Mouse (Mus musculus) brain, embryonic 18.5 days (tissue): Measurements from ENCODE around the gene Trnau1ap.
"Not testable (repeated sequence)": the region's sequence is repeated elsewhere in the genome, so short reads cannot be mapped to it uniquely, and the experiment has no call there.

Experiments
- DNase-seq: peaks from one replicate; pipeline ENCODE4 v3.0.0-alpha.2; 2012; ENCODE audit warnings: low read depth, low spot score

The Trnau1ap gene

DNA sequence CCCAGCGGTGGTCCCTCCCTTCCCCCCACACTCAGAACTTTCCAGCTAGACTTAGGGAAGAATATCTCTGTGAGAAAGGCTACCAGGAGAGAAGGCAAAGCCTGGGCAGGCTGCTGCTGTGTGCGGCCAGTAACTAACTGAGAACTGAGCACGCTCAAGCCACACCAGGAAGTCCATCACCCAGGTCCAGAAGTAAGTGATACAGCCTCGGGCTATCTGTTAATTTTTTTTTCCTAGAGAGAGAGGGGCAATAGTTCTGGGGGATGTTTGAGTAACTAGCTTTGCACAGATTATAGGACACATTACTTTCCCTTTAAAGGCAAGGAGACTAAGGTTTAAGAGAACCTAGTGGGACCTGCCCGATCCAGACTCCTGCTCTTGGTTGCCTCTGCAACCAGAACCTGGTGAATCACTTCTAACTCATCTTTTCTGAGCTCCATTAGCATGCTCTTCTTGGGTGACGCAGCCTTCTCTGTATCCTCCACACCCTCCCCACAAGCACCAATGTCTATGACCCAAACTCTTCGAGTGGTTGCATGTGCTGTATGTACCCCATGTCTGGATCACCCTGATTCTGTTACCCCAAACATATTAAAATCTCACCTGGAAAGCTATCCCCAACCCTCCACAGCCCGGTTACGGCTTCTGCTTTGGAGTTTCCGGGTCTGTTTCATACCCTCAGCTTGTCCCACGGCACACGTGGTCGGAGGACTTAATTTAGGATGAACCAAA, 15.2 kb upstream of the Trnau1ap start:
- DNase-seq = no peak

DNA sequence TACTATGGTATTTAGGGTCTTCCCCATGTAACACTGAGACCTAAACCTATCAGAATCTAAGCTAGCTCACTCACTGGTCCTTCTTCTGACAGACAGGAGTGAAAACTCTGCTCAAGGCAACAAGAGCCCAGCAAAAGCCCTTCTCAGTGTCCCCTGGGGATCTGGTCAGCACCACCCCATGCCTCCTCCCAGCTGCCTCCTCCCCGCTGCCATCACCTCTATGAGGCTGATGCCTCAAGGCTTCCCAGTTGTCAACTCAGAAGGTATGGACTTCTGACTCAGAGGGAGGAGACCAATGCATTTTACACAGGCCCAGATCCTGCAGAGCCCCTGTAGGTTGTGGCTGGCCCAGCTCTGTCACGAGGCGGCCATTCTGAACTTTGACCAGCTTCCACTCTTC, 12.1 kb upstream of the Trnau1ap start:
- no peak for DNase-seq

- DNase-seq = no peak
These were observed 9.6 kb upstream of the Trnau1ap start for GRCm38 (mm10) chr4:132338943-132339342.

DNA sequence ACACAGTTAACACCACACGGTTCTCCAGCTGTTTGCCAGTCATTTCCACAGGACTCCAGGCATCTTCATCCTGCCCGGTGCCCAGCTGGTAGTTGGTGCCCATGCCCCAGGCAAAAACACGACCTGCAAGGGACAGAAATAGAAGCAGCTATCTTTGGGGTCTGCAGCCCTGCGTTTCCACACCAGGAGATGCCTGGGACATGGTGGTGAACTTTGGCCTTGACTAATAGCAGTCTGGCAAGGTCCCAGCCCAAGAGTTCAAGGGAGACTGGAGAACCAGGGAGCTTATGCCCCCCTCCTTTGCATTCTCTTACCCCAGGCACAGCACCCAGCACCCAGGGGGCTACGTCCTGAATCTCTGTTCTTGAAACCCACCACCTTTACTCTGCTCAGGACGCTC, 3.5 kb upstream of the Trnau1ap start:
- DNase-seq = no peak

- DNase-seq = no peak
These were observed 2.6 kb upstream of the Trnau1ap start for GRCm38 (mm10) chr4:132331960-132332359.

GRCm38 (mm10) chr4:132329835-132330354, 557 bp upstream of the Trnau1ap start:
- no peak for DNase-seq

GRCm38 (mm10) chr4:132328391-132328982, 851 bp downstream of the Trnau1ap start:
- no peak for DNase-seq

DNA sequence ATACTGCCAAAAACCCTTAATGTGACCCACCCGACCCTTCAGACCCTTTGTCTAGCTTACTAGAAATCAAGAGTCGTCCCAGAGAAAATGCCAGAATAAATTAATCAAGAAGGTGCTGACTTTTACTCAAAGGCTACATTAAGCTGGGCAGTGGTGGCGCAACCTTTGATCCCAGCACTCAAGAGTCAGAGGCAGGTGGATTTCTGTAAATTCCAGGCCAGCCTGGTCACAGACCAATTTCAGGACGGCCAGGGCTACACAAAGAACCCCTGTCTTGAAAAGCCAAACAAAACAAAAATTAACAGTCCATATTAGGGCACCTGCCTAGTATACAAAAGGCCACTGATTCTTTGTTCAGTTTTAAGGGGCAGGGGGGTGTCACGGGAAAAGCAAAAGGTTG, 2.9 kb downstream of the Trnau1ap start:
- no peak for DNase-seq

DNA sequence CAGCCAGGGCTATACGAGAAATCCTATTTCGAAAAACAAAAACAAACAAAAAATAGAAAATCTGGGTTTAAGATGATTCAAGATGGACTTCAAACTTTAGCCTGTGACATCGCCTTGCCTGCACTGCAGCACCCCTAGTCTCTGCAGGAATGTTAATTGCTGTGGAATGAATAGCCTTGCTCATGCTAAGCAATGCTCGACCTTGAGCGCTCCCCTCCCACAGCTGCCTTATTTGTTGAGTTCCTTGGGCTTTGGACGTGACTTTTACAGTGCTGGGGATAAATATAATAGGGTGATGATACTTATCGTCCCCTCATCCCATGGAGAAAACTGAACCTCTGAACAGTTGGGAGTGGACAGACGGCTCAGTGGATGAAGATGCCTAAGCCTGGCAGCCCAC, 13.6 kb downstream of the Trnau1ap start:
- DNase-seq = no peak

- no peak for DNase-seq
These were observed 16.7 kb downstream of the Trnau1ap start for GRCm38 (mm10) chr4:132312627-132313026.

DNA sequence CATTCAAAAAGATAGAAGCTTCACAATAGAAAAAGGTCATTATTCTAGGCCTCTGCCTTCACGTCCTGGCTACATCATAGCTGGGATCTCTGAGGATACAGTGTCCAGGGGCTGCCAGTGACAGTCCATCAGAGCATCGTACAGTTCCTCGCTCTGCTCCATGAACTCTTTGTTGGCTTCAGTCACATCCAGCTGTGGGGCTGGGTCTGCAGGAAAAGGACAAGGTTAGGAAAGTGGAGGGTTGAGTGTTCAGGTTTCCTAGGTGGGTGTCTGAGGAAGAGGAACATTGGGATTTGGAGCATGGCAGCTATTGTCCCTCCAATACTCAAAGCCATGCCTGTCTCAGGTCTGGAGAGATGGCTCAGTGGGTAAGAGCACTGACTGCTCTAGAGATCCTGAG, 17.5 kb downstream of the Trnau1ap start:
- no peak for DNase-seq

DNA sequence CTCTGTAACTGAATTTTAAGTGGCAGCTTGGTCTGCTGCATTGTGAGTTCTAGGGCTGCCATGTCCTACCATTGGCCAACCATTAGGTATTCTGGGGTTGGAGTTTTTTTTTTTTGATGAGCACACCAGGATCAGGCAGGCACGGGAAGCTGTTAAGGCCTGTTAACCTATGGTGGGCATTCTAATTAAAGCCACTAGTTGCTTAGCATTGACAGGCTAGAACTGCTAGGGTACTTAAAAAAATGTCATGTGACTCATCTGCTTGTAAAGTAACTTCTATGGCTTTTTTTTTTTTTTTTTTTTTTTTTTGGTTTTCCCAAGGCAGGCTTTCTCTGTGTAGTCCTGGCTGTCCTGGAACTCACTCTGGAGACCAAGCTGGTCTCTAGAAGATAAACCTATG, 18.1 kb downstream of the Trnau1ap start:
- no peak for DNase-seq

- DNase-seq = no peak
These were observed 19.4 kb downstream of the Trnau1ap start for GRCm38 (mm10) chr4:132309849-132310472.

DNA sequence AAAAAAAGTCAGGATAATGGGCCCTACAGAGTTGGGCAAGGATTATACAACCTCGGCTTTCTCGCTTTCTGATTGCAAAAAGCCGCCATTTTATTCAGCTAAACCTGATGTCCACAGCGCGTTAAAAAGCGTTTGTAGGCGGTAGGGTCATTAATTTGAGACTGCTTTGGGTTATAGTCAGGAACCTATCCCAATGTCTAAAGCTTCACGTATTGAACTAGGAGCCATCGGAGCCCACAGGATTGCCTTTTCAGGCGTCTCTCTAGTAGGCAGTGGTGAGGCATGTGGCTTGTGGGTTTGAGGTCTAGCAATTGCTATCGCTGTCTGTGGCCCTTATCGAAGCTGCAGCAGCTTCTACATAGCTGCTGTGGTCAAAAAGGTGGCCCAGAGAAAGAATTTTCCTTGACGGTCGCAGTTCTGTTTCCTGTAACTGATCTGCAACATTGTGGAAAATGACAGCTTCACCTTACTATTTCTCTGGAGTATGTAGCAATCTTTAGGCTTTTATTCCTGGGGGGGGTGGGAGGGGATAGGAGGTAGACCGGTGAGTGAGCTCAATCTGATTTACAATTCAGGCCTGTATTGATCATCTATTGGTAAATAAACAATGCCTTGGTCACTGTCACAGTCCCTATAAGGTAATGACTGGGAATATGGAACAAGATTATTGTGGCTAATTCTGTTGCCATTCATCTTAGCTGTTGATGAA, 20.0 kb downstream of the Trnau1ap start:
- no peak for DNase-seq

- peak; percentile 89 for DNase-seq
These were observed 20.8 kb downstream of the Trnau1ap start for GRCm38 (mm10) chr4:132308437-132309139.

GRCm38 (mm10) chr4:132306004-132306403, 23.3 kb downstream of the Trnau1ap start:
- DNase-seq = no peak

DNA sequence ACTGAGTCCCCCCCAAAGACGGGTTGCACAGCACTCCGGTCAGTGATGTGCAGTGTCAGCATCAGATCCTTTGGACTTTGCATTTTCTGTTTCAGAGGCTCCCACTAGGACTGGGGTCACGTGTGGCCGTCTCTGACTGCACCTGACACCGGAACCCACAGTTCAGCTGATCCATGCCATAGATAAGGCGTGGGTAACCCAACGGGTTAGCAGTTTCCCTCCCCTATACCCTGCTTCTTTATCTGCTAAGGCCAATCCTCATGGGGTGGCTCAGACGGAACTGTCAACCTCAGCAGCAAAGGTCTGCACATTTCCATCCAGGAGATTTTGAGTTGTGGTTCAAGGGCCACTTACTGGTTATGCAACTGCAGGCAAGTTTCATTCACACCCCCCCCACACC, 24.1 kb downstream of the Trnau1ap start:
- no peak for DNase-seq

DNA sequence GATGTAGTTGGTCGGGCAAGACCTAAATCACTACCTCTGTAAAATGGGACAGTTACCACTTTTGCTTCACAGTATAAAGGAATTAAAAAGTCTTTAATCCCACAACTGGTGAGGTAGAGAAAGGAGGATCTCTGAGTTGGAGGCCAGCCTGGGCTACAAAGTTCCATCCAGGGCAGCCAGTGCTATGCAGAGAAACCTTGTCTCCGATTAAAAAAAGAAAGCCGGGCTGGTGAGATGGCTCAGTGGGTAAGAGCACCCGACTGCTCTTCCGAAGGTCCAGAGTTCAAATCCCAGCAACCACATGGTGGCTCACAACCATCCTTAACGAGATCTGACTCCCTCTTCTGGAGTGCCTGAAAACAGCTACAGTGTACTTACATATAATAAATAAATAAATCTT, 25.9 kb downstream of the Trnau1ap start:
- DNase-seq = not testable (repeated sequence)

GRCm38 (mm10) chr4:132302939-132303479, 26.3 kb downstream of the Trnau1ap start, which contains the start of gene Rab42:
Gene Rab42 (minus strand): TSS chr4:132303385.
- DNase-seq = no peak

- no peak for DNase-seq
These were observed 27.1 kb downstream of the Trnau1ap start for GRCm38 (mm10) chr4:132301965-132302938.
